Mouse (Mus musculus) cerebellum, adult 11 months (tissue): ENCODE data around the gene Mre11a.
A peak's percentile ranks its signal among the peaks of the same experiment; 100 is the strongest.

Source experiments
- DNase-seq: peaks from one replicate; pipeline ENCODE4 v3.0.0; 2022

Mre11a gene

GRCm38 (mm10) chr9:14784039-14785002 is at the start of gene Mre11a, which contains the start of gene Ankrd49:
Gene Mre11a, plus strand, starts transcription at chr9:14784654.
Gene Ankrd49, minus strand, starts transcription at chr9:14784856.
- DNase-seq = peak; percentile 92

GRCm38 (mm10) chr9:14739498-14740150 is 44.8 kb upstream of the Mre11a start:
- DNase-seq = no peak

GRCm38 (mm10) chr9:14740151-14740924 is 44.1 kb upstream of the Mre11a start, which contains the start of gene Piwil4:
Gene Piwil4, minus strand, starts transcription at chr9:14740733.
- no peak for DNase-seq

DNA sequence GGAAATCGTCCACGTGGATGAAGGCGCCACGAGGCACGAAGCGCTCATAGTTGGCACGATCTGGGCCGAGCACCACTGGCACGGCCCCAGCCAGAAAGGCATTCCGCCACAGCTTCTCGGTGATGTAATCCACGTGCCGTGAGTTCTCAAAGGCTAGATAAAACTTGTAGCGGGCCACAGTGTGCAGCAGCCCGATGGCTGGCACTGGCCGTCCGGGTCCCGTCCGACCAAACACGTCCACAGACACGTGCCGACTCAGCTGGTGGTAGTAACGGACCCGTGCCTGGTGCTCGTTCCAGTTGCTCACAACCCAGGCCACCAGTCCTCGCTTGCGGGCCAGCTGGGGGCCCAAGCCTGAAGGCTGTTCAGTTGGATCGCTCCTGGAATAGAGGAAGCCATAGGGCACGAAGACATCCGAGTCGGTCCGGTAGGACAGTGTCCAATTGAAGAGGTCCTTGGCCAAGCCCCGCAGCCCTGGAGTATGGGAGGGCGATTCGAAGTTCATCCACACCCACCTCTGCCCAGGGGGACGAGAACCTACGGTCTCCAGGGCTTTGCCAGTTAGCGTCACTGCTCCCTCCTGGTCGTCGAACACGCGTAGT is 33.5 kb upstream of the Mre11a start:
- DNase-seq = no peak

GRCm38 (mm10) chr9:14751503-14752000 is 32.9 kb upstream of the Mre11a start:
- DNase-seq = no peak

DNA sequence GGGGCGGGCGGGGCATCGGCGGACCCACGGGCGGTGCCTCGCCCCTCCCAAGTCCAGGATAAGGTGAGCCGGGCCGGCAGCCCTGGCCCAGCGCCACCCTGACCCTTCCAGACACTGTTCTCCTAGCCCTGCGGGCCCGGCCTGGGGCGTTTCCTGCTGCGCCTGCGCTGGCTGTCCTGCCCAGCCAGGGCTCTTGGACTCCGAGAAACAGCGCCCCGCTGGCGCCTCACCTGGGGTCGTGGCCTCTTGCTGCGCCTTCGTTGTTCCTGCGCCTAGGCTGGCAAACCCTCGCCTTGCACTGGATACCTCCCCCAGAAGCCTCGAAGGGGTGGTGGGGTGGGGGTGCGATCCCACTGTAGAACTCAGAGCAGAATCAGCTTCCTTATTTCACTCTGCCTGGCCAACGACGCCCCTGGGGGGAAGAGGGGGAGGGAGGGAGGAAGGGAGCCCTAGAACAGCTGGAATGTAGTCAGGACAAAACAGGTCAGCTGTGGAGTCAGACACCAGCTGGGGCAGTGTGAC is 32.4 kb upstream of the Mre11a start, which contains the start of gene Fut4:
Gene Fut4, minus strand, starts transcription at position 393 of the 522 bp plus-strand sequence.
- DNase-seq = no peak

- no peak for DNase-seq
These were observed 30.5 kb upstream of the Mre11a start for GRCm38 (mm10) chr9:14753947-14754346.

- DNase-seq = no peak
These were observed 30.0 kb upstream of the Mre11a start for GRCm38 (mm10) chr9:14754469-14754868.

DNA sequence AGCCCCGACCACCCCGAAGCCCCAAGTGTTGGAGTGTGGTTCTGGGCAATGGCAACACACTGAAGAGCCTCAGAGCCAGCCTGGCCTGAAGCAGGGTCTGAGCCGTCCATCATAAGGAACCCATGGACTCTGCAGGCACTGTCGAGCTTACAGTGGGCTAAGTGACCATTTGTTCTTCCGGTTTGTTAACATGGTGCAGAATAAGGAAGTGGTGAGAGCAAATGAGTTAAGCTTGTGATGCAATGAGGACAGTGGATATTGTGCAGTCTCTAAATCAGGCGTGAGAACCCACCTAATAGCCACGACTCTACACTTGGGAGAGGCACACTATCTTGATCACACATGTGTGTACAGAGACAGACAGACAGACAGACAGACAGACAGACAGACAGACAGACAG is 25.9 kb upstream of the Mre11a start:
- no peak for DNase-seq

DNA sequence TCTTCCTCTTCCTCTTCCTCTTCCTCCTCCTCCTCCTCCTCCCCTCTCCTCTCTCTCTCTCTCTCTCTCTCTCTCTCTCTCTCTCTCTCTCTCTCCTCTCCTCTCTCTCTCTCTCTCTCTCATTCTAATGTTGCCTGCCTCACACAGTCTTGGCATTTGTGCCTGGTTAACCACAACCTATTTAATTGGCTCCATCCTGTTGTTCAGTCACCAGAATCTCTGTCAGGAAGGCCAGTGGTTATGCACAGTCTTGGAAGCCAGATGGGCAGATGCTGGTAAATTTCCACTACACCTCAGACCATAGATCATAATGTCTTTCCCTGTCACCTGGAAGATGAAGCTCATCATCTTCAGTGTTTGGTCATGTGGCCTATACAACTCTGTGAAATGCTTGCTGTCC is 25.2 kb upstream of the Mre11a start:
- no peak for DNase-seq

DNA sequence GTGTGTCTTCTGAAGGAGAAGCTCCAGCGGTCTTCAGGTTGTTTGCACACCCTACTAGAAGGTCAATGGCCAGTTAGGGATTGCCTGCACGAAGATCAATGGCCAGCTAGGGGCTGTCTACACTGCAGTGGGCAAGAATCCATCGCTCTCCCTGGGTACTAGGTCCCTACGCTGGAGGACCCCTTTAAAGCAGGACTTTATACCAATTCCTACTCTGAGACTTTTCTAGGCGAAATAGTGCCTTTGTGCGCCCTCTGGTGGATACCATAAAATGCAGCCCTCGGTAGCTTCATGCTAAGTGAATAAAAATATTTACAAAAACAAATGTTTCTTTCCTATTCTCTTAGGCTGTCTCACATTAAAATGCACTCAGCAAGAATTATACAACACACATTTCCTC is 19.7 kb upstream of the Mre11a start:
- no peak for DNase-seq

GRCm38 (mm10) chr9:14769811-14770210 is 14.6 kb upstream of the Mre11a start:
- DNase-seq = no peak

- no peak for DNase-seq
These were observed 13.5 kb upstream of the Mre11a start, which contains the start of gene 1700012B09Rik for GRCm38 (mm10) chr9:14770803-14771471. Gene 1700012B09Rik, minus strand, starts transcription at chr9:14771030.

DNA sequence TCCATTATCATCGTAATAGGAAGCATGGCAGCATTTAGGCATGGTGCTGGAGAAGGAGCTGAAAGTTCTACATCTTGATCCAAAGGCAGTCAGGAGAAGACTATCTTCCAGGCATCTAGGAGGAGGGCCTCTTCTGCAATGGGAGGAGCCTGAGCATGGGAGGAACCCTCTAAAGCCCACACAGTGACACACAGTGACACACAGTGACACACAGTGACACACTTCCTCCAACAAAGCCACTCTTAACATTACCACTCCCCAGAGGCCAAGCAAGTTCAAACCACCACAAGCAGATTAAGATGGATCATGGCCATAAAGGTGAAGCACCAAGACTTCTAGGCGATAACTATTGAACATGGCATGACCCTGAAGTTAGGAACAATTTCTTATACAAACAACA is 12.4 kb upstream of the Mre11a start:
- no peak for DNase-seq

GRCm38 (mm10) chr9:14773813-14774212 is 10.6 kb upstream of the Mre11a start:
- DNase-seq = no peak

GRCm38 (mm10) chr9:14778341-14778740 is 6.1 kb upstream of the Mre11a start:
- no peak for DNase-seq

GRCm38 (mm10) chr9:14787356-14787755 is 2.9 kb downstream of the Mre11a start:
- no peak for DNase-seq

DNA sequence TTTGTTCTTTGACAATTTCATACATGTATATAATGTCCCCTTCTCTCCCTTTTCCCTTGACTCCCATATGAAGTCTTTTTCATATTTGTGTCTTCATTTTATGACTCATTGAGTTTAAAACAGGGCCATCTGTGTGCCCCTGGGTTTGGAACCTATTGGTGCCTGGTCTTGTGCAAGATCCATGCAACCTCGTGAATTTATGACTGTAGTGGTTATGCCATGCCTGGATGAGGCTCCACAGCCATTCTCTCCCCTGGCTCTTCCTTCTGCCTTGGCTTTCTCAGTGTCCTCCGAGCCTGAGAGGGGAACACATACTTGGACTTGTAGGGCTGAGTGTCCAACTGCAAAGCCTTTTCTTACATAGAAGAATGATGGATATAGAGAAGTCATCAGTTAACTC is 21.3 kb downstream of the Mre11a start:
- no peak for DNase-seq

GRCm38 (mm10) chr9:14806786-14807185 is 22.3 kb downstream of the Mre11a start:
- no peak for DNase-seq

DNA sequence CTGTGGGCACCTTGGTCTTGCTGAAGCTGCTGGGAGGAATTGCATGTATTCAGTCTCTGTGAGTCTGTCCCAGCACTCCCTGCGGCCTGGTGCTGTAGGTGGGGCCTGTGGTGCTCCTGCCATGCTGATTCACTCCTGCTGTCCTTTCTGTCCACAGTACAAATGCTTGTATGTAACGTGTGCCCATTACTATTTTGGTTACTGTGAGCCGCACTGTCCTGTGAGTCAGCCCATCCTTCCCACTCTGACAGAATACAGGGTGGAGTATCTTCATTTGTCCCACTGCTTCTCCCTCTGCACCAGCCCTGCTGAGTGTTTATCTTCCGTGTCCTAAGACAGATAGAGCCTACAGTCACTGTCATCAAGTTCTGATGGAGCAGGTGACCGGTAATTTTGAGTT is 25.7 kb downstream of the Mre11a start:
- DNase-seq = no peak

DNA sequence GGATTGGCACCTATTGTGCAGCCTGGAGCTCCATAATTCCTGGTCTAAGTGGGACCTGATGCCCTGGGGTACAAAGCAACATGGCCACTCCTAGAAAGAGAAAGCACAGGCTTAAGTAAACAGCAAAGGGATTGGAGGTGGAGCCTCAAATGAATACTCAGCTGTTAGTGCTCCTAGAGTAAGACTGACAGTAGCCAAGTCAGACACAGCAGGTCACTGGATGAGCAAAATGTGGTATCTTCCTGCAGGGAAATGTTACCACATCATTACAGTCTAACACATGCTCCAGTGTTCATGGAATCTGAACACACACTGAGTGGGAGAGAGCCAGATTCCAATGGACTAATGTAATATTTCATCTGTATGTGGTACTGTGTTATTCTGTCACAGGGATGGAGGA is 36.9 kb downstream of the Mre11a start:
- DNase-seq = no peak

GRCm38 (mm10) chr9:14824840-14825239 is 40.4 kb downstream of the Mre11a start:
- DNase-seq = no peak
